Mouse (Mus musculus) bone marrow macrophage, adult 2 months (primary cell): ENCODE results near the gene Pdzrn3.

Source experiments
- CTCF ChIP-seq: IDR thresholded peaks from 2 replicates; pipeline ENCODE4 v1.5.1; 2012; ENCODE audit warnings: low read depth, mild to moderate bottlenecking, low read length, moderate library complexity
- POLR2A ChIP-seq: IDR thresholded peaks from 2 replicates; pipeline ENCODE4 v1.6.1; 2012; ENCODE audit warnings: mild to moderate bottlenecking, low read depth, low read length, borderline replicate concordance

DNA sequence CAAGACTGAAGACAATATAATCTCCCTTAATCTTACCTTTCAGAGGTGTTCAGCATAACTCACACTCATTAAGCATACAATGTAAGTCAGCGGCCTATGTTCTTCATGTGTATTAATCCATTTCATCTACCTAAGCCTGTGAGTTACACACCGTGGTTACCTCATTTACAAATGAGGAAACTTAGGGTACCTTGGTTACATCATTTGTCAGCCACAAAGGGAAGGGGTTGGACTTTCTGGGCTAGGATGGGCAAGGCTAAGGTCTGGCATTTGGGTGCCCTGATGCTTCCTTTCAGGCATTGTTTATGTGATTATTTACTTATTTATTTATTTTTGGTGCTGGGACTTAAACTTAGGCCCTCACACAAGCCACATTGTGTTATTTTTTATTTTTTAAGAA is 78.3 kb downstream of the Pdzrn3 start:
- no peak for TF ChIP-seq POLR2A
- TF ChIP-seq CTCF = no peak
